Mouse (Mus musculus) gastrocnemius, postnatal 36 days (tissue): Measurements from ENCODE around the gene Shld2. TPM values are rescaled to one million over a fixed set of nuclear protein-coding genes. Genes with fewer than 3 reads are reported as not detected.

ENCODE experiments used
- DNase-seq, 2 experiments: peaks; one replicate each; pipeline ENCODE4 v3.0.0; 2022
- intact Hi-C: fragments of 180-260 bp; cut with DNase I; formaldehyde crosslinking; loops from one replicate; pipeline ENCODE4 v1.15.1; 2025
- total RNA-seq, 2 experiments: library from RNA; stranded (reverse); gene quantifications; 2 replicates each; pipeline ENCODE4 v1.2.3; 2021

Gene Shld2
- total RNA-seq, 2 experiments from 2014 or later, result 9.5 to 10.6 TPM

GRCm38 (mm10) chr14:34188629-34189028, 121.7 kb downstream of the Shld2 start:
- intact Hi-C loops, result no loop called here
- peak in 1 of 2 experiments; percentile 32 for DNase-seq

Other genes with a start within 250 kb of the Shld2 start
- under 1 TPM; 0.54 to 0.67 TPM for gene Anxa8, start 224.5 kb downstream of the Shld2 start, total RNA-seq
- not detected for gene A630023A22Rik, start 207.7 kb downstream of the Shld2 start, total RNA-seq
- gene Npy4r, start 158.0 kb downstream of the Shld2 start, total RNA-seq, result under 1 TPM; 0.10 TPM
- gene Gprin2, start 108.8 kb downstream of the Shld2 start, total RNA-seq, result under 1 TPM in 1 of 2 experiments, not detected in 1; 0.05 TPM
- under 1 TPM; 0.36 to 0.57 TPM for gene Syt15, start 90.9 kb downstream of the Shld2 start, total RNA-seq
- gene Glud1, start 234 bp upstream of the Shld2 start, total RNA-seq, result 100 to 1,000 TPM in 1 of 2 experiments, 10 to 100 TPM in 1; 99.3 to 134 TPM
- gene Fam25c, start 44.9 kb upstream of the Shld2 start, total RNA-seq, result not detected
- 1 to 10 TPM; 2.8 to 6.0 TPM for gene Sncg, start 64.3 kb upstream of the Shld2 start, total RNA-seq
- gene Mmrn2, start 65.0 kb upstream of the Shld2 start, total RNA-seq, result 10 to 100 TPM; 10.1 to 11.4 TPM
- gene Bmpr1a, start 192.8 kb upstream of the Shld2 start, total RNA-seq, result 10 to 100 TPM; 42.4 to 54.7 TPM
- gene 9230112D13Rik, start 212.3 kb upstream of the Shld2 start, total RNA-seq, result not detected